Mouse (Mus musculus) E14TG2a.4 (cell line): ENCODE measurements around the gene Marveld1.

Experiments
- CTCF ChIP-seq: conservative IDR thresholded peaks from 2 replicates; pipeline ENCODE4 v1.5.1; 2014; ENCODE audit warnings: low read length
- NANOG ChIP-seq: IDR thresholded peaks from 2 replicates; pipeline ENCODE4 v1.6.1; 2014; ENCODE audit warnings: borderline replicate concordance, low read length, mixed read lengths
- POU5F1 ChIP-seq: IDR thresholded peaks from 2 replicates; pipeline ENCODE4 v1.6.1; 2014; ENCODE audit warnings: low read length, borderline replicate concordance

- TF ChIP-seq NANOG (no peak), CTCF (no peak), POU5F1 (no peak)
Observed at GRCm38 (mm10) chr19:42169322-42169975, 22.2 kb downstream of the Marveld1 start.
